Mouse (Mus musculus) heart, embryonic 15.5 days (tissue): ENCODE data around the gene Twf2. TPM values are rescaled to one million over a fixed set of nuclear protein-coding genes. Genes with fewer than 3 reads are reported as not detected.

Experiments used
- microRNA counts: library from miRNA; unstranded; fragments of <30 nt; microRNA quantifications from one replicate; lab custom pipeline; 2016
- microRNA-seq: library from miRNA; unstranded; fragments of <30 nt; microRNA quantifications from one replicate; pipeline ENCODE4, GENCODE M21; 2016
- polyA plus RNA-seq: library from polyadenylated mRNA; unstranded; fragments of >200 nt; fragmentation: Nextera tagmentation; extraction: Ambion mirVana; gene quantifications from 2 replicates; pipeline ENCODE4 v1.2.1, GENCODE M21; 2015

Twf2 gene
- polyA plus RNA-seq, 1 experiment from 2014 or later = 46.7 TPM

MicroRNA genes within 50 kb of the gene (microRNA counts, 519-probe panel; counts per million panel counts)
- 4,734 counts per million, percentile 98 among the panel's probes with 10 or more counts for microRNA mmu-let-7g (lab: Ali Mortazavi, UCI)

Small RNA genes within 50 kb of the gene (microRNA-seq; reads per million reads assigned to microRNA genes)
- 1.3 reads per million for gene Mir135a-1
- gene Mirlet7g = 69,071 reads per million, percentile 99 among the genes with 10 or more reads in this experiment

Other genes with a start within 250 kb of the Twf2 start
- gene Col6a5, start 242.5 kb upstream of the Twf2 start, polyA plus RNA-seq = 0.23 and 0.25 TPM in 2 replicates
- 0.10 and 0.43 TPM in 2 replicates for gene Col6a4, start 106.3 kb upstream of the Twf2 start, polyA plus RNA-seq
- 0.74 and 1.1 TPM in 2 replicates for gene Glyctk, start 45.0 kb upstream of the Twf2 start, polyA plus RNA-seq
- 16.7 and 19.7 TPM in 2 replicates for gene Wdr82, start 32.2 kb upstream of the Twf2 start, polyA plus RNA-seq
- 23.1 and 33.6 TPM in 2 replicates for gene Ppm1m, start 3.4 kb upstream of the Twf2 start, polyA plus RNA-seq
- gene Tlr9, start 19.5 kb downstream of the Twf2 start, polyA plus RNA-seq = 0.04 and 0.08 TPM in 2 replicates
- 168 and 187 TPM in 2 replicates for gene Alas1, start 45.5 kb downstream of the Twf2 start, polyA plus RNA-seq
- gene Poc1a, start 78.0 kb downstream of the Twf2 start, polyA plus RNA-seq = 23.7 and 26.8 TPM in 2 replicates
- gene Dusp7, start 165.5 kb downstream of the Twf2 start, polyA plus RNA-seq = 8.9 and 13.8 TPM in 2 replicates
- 532 and 533 TPM in 2 replicates for gene Rpl29, start 226.3 kb downstream of the Twf2 start, polyA plus RNA-seq
- 25.1 and 28.6 TPM in 2 replicates for gene Acy1, start 235.2 kb downstream of the Twf2 start, polyA plus RNA-seq
- 7.0 and 11.0 TPM in 2 replicates for gene Abhd14b, start 244.4 kb downstream of the Twf2 start, polyA plus RNA-seq
- gene Abhd14a, start 244.6 kb downstream of the Twf2 start, polyA plus RNA-seq = 50.5 and 54.2 TPM in 2 replicates